Mouse (Mus musculus): ENCODE measurements at regions not wholly inside any gene's neighbourhood (a gene's known extent, or its start where the extent isn't known, plus 50 kb on each side); places are given as distances from the start of the nearest gene placed in this dataset.

DNA sequence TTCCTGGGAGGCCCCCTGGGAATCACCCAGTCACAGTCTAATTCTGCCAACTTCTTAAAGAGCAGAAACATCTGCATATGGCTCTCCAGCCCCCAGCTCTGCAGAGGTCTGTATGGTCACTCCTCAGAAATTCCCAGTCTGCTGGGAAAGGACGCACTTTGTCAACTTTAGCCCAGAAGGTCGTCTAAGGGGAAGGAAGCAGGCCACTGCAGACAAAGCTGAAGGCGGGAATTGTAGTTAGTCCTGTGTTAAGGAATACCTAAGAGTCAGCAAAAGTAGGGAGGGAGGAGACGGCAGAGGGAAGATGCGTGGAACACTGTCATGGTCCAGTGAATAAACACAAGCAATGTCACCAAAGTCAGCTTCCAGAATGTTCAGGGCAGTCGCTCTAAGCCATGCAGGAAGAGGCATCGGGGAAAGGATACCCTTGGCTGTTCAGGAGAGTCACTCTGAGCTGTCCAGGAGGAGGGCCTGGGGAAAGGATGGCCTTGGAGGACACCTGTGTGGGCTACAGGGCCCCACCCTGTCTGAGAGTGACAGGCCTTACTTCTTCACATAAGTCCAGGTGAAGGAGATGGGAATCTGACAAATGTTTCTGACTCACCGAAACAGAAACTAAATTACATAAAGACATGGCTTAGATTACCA lies 230.1 kb upstream of the Adgrl2 start:
- peak in 1 of 2 experiments; percentile 29 for DNase-seq

- DNase-seq = no peak
Measured at GRCm38 (mm10) chr3:149219381-149220303, 229.3 kb upstream of the Adgrl2 start.

- DNase-seq = no peak
Measured at GRCm38 (mm10) chr3:149217916-149218803, 227.8 kb upstream of the Adgrl2 start.

GRCm38 (mm10) chr3:149216759-149217400 lies 226.5 kb upstream of the Adgrl2 start:
- DNase-seq = no peak

- no peak for DNase-seq
Measured at GRCm38 (mm10) chr3:149215691-149216090, 225.3 kb upstream of the Adgrl2 start.

GRCm38 (mm10) chr3:149211909-149212308 lies 221.6 kb upstream of the Adgrl2 start:
- DNase-seq = no peak

- DNase-seq = no peak
Measured at GRCm38 (mm10) chr3:149209260-149209659, 218.9 kb upstream of the Adgrl2 start.

DNA sequence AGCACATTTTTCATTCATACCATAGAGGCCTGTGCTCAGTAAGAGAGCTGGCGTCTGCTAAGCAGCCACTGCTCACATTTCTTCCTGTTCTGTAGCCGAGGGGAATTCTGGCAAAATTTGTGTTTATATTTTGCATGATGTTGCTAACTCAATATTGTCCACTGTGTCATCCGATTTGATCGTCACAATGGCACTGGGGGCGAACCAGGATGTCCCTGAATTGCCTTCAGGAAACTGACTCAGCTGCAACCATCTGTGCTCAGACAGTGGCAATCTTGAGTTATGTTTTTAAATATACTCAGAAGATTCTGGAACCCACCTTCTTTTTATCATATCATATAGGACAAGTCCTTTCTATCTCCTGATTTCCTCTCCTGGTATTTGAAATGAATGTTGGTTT lies 213.1 kb upstream of the Adgrl2 start:
- peak; percentile 4 to 34 for DNase-seq

DNA sequence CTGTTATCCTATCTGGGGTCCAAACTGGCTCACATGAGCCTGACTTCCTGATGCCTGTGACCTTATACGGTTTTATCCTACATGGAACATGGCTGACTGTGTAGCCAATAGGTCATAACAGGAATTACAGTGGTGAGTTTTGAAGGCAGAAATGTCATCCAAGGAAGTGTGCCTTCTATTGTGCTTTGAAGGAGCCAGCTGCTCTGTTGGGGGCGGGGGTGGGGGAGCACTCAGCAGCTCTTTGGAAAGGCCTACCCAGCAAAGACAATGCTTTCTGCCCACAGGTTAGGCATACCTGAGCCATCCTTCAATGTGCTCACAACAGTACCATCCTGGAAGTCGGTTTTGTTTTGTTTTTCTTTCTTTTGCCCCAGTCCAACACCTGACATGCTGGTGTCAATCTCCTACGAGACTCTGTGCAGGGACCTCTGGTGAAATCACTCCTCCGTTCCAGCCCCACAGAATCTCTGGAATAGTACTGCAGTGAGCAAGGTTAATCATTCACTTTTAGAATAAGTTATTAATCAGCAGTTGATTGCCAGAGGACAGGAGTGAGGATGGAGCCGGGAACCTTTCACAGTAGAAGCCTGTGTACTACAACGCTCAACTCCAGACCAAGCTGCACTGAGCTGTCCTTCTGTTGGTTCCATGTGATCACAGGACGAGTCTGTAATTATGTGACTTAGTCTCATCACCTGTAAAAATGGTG lies 206.3 kb upstream of the Adgrl2 start:
- DNase-seq = no peak

GRCm38 (mm10) chr3:149190856-149191576 lies 200.7 kb upstream of the Adgrl2 start:
- no peak for DNase-seq

DNA sequence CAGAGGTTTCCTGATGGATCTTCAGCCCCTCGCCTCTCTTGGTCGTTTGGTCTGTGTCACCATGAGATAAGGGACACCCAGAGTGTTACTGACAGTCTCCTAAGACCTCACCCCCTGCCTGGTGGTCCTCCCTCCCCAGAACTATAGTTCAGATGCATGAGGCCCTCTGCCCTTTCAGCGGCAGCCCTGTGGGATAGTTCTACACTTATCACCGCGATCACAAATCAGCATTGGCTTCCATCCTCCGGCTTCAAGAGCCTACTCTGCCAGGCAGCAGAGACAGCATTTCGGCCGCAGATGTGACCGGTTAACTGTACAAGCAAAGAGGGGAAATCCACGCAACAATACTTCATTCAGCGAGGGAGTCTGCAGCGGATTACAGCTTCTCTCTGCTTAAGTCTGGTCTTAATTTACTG lies 193.8 kb upstream of the Adgrl2 start:
- no peak for DNase-seq

DNA sequence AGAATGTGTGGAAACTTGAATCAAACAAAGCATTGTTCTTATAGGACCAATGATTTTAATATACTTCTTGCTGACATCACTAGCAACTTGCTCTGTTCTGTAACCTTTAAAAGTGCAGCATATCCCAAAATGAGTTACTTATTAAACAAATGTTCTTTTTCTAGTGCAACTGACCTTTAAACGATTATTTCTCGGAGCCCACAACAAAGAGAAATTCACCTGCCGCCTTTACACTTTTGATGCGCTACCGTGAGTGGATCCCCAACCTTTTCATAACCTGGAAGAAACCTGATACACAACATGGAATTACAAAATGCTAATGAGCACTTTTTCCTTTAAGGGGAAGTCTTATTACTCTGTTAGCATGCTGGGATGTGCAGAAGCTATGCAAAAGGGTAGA lies 191.7 kb upstream of the Adgrl2 start:
- no peak for DNase-seq

DNA sequence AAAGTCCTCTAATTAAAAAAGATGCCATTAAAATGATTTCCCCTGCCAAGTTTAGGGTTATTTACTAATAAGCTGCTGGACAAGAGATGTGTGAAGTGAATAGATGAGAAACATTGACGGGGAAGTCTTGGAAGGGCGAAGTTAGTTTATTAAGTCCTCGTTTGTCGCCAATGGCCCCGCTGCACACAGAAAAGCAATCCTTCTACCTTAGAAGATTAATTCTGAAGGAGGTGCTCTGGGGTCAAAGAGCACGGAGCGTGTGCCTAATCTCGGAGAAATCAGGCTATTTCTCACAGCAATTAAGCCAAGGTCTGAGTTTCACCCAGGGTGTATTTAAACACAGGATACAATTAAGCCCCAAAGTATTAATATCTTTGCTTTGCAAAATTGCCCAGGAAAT lies 189.8 kb upstream of the Adgrl2 start:
- DNase-seq = no peak

GRCm38 (mm10) chr3:149179486-149180116 lies 189.2 kb upstream of the Adgrl2 start:
- no peak for DNase-seq

DNA sequence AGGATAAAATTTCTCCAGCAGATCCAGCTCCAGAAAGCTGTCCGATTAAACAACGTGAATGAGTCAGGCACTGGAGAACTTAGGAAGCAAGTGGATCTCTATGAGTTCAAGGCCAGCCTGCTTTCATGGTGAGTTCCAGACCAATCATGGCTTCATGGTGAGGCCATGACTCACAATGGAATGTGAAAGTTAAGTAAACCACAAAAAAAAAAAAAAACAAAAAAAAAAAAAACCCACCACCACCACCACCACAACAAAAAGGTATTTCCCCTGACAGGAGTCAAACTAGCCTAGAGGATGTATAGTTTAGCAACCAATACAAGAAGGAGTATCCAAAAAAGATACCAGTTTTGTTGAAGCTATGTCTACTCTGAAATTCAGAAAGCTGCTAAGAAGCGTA lies 188.5 kb upstream of the Adgrl2 start:
- peak in 1 of 2 experiments; percentile 4 for DNase-seq

DNA sequence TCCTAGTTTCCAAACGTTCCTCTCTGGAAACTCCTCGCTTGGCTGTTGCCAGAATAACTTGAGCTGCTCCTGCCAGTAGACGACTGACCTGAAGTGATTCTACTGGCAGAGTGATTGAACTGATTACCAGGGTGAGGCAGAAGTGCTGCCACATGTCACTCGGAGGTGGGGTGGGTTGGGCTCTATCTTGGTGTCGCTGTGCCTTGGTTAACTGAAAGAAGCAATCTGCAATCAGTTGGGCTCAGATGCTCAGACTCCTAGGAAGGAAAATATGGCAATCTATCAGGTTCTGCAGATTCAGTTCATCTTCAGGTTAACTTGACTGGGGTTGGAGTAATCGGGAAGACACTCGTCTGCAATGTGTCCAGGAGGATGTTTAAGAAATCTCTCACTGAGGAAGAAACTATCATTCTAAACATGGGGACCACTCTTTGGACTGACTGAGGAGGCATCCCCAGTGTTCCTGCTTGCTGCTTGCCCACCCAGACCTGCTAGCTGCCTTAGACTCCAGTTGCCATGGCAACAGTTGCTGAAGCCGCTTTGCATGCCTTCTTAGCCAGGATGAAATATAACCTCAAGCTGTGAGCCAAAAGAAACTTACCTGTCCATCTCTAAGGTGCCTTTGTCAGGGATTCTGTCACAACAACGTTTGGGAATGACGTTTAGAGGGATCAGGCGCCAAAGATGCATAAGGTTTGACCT lies 184.5 kb upstream of the Adgrl2 start:
- DNase-seq = no peak

DNA sequence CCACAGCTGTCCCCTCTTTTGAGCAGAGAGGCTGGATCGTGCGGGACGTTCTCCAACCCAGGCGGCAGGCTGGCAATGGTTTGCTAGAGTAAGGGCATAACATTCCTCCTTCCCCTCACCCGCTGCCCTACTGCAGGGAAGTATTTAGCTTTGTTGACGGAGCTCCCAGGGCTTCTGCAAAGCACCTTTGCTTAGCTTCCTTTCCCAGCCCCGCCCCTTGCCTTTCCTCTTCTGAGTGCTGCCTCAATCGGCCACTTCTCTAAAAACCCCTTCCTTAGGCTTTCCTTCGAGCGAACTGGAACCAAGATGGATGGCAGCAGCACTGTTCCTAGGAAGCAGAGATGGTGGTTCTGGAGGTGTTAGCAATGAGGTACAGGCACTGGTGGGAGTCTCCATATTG lies 183.2 kb upstream of the Adgrl2 start:
- no peak for DNase-seq

DNA sequence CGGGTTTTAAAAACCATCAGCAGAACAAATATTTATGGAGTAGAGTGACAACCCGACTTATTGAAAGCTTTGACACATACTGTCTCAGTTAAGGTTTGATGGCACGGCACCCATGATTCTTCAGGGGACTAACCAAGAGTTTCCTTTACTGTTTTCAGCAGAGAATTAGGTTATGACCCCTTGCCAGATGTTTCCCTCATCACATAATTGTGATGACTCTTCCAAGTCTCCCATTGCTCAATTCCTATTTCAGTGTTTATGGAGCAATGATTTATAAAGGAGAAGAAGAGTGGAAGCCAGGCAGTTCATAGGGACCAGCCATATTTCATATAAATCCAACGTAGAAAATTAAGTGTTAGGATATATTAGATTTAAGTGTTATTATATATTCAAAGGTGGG lies 181.4 kb upstream of the Adgrl2 start:
- no peak for DNase-seq

DNA sequence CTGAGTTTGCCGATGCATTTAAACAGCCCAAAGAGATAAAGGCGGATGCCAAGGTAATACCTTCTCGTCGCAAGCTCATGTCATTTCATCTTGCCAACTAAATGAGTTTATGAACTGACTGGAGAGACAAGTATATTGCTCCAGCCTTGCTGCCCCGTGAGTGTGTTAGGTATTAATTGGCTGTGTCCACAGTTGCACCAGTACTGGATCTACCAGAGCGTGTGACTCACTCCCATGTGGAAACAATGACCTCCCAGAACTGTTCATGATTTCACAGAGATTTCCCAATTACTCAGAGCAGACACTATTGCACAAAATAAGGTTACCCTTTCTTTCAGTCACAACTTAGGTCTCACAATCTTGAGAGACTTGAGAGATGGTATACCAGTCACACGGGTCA lies 179.8 kb upstream of the Adgrl2 start:
- peak; percentile 50 to 56 for DNase-seq
